Mouse (Mus musculus): Measurements from ENCODE around the gene Sqor. TPM values are rescaled to one million over a fixed set of nuclear protein-coding genes. Genes with fewer than 3 reads are reported as not detected.

The Sqor gene
- total and polyA plus RNA-seq, 3 experiments: 0.85 TPM; not detected in 2

GRCm38 (mm10) chr2:122737894-122738830 is 26.9 kb upstream of the Sqor start, which contains the start of gene Bloc1s6 (continued):
- TF ChIP-seq IRF4 (IDR thresholded peaks at IDR 0.05; ENCODE audit: low read depth, low read length): 0 out of 2 replicates have a peak, but pooled peaks have one; percentile 36
- no peak for TF ChIP-seq ZKSCAN1 (IDR thresholded peaks at IDR 0.05; ENCODE audit: borderline replicate concordance, low read depth, low read length)
- no peak; the same call in 1 of the 2 replicates for TF ChIP-seq GABPA (IDR thresholded peaks at IDR 0.05; ENCODE audit: insufficient replicate concordance, low read depth, low read length)
- TF ChIP-seq MAFK (IDR thresholded peaks at IDR 0.05; ENCODE audit: insufficient replicate concordance, low read length): 0 out of 2 replicates have a peak, but pooled peaks have one; percentile 10
- TF ChIP-seq CHD2 (IDR thresholded peaks at IDR 0.05; ENCODE audit: low read length): 0 out of 2 replicates have a peak, but pooled peaks have one; percentile 22
- TF ChIP-seq ETS1 (conservative IDR thresholded peaks at IDR 0.05; ENCODE audit: low read depth, low read length): no peak; the same call in 1 of the 2 replicates
- no peak for TF ChIP-seq PAX5 (IDR thresholded peaks at IDR 0.05; ENCODE audit: low read length)
- no peak for TF ChIP-seq USF1 (IDR thresholded peaks at IDR 0.05; ENCODE audit: low read depth, low read length)
- peak; percentile 33; the same call in 1 of the 2 replicates for TF ChIP-seq ZNF384 (IDR thresholded peaks at IDR 0.05; ENCODE audit: low read depth, low read length)
- TF ChIP-seq MAX (IDR thresholded peaks at IDR 0.05; ENCODE audit: low read length): peak; percentile 55
- no peak for TF ChIP-seq JUN (IDR thresholded peaks at IDR 0.05; ENCODE audit: insufficient read depth, low read depth, low read length)
- no peak for TF ChIP-seq EP300 (IDR thresholded peaks at IDR 0.05; ENCODE audit: low read length)
- peak; percentile 96 for TF ChIP-seq MYC (IDR thresholded peaks at IDR 0.05; ENCODE audit: low read depth, low read length)
- TF ChIP-seq POLR2AphosphoS2 (IDR thresholded peaks at IDR 0.05; ENCODE audit: low read depth, low read length): peak; percentile 67; the same call in 1 of the 2 replicates
- peak; percentile 70 for TF ChIP-seq SIN3A (IDR thresholded peaks at IDR 0.05; ENCODE audit: low read length)
- no peak for TF ChIP-seq E2F4 (IDR thresholded peaks at IDR 0.05; ENCODE audit: insufficient replicate concordance, low read depth, low read length)
- TF ChIP-seq KAT2A (IDR thresholded peaks at IDR 0.05; ENCODE audit: insufficient replicate concordance, low read length): peak; percentile 79; the same call in 1 of the 2 replicates
- no peak for TF ChIP-seq SMC3 (IDR thresholded peaks at IDR 0.05; ENCODE audit: low read depth, low read length)
- TF ChIP-seq MXI1 (IDR thresholded peaks at IDR 0.05; ENCODE audit: low read depth, low read length): peak; percentile 69; the same call in 1 of the 2 replicates
- peak; percentile 54; the same call in 1 of the 2 replicates for TF ChIP-seq ZMIZ1 (IDR thresholded peaks at IDR 0.05; ENCODE audit: low read depth, low read length)
- no peak for TF ChIP-seq RAD21 (IDR thresholded peaks at IDR 0.05; ENCODE audit: low read depth, low read length)
- peak; percentile 87 for TF ChIP-seq UBTF (IDR thresholded peaks at IDR 0.05; ENCODE audit: low read depth, low read length)

- Histone ChIP-seq H3K27me3 (replicated peaks) (no peaks in the 10 kb centered on the region), H3K9me3 (replicated peaks; ENCODE audit: low read length) (no peaks in the 10 kb centered on the region), H3K27ac (ENCODE audit: insufficient read depth, low read depth) (no peak overlapping the region), H3K4me1 (ENCODE audit: control insufficient read depth in 1 of 2, insufficient read depth in 2 of 2) (peaks cover 7 to 30% of the 10 kb centered on the region in 2 experiments; a peak in 3 of 4 replicates), H3K79me2 (replicated peaks; ENCODE audit: control insufficient read depth, extremely low read depth, insufficient read depth, poor library complexity, severe bottlenecking) (peaks cover 6% of the 10 kb centered on the region; the same call in 1 of the 2 replicates), H3K4me2 (ENCODE audit: insufficient read depth, low read depth, poor library complexity, severe bottlenecking) (peak overlapping the region; percentile 100), H3K9ac (ENCODE audit: insufficient read depth, low read depth) (peak overlapping the region; percentile 47), H3K36me3 (replicated peaks in 1 of 2; ENCODE audit: control insufficient read depth in 1 of 2, insufficient read depth in 1 of 2, low read length in 1 of 2) (peaks cover 10 to 24% of the 10 kb centered on the region in 2 experiments), H3K4me3 (replicated peaks in 1 of 3; ENCODE audit: low read depth in 2 of 3, low read length in 2 of 3, poor library complexity in 1 of 3) (peak overlapping the region; percentile 70 to 95 (median 92))
- TF ChIP-seq USF2 (conservative IDR thresholded peaks at IDR 0.05; ENCODE audit: low read depth, low read length): no peak
- TF ChIP-seq TCF12 (IDR thresholded peaks at IDR 0.05; ENCODE audit: low read depth, low read length): no peak
- TF ChIP-seq CTCF (conservative IDR thresholded peaks at IDR 0.05 in 1 of 2, IDR thresholded peaks at IDR 0.05 in 1 of 2; ENCODE audit: low read depth in 2 of 2, low read length in 2 of 2): no peak
- no peak for TF ChIP-seq ZNF384 (IDR thresholded peaks at IDR 0.05; ENCODE audit: low read depth, low read length)
- TF ChIP-seq JUND (conservative IDR thresholded peaks at IDR 0.05; ENCODE audit: low read depth, low read length): no peak
- no peak for TF ChIP-seq RCOR1 (conservative IDR thresholded peaks at IDR 0.05; ENCODE audit: low read depth, low read length)
- TF ChIP-seq MEF2A (IDR thresholded peaks at IDR 0.05; ENCODE audit: borderline replicate concordance, low read depth, low read length): no peak
- no peak for TF ChIP-seq BHLHE40 (IDR thresholded peaks at IDR 0.05; ENCODE audit: low read depth, low read length)
- no peak for TF ChIP-seq CHD2 (IDR thresholded peaks at IDR 0.05; ENCODE audit: low read length)
- TF ChIP-seq SMC3 (IDR thresholded peaks at IDR 0.05; ENCODE audit: low read depth, low read length): no peak
- TF ChIP-seq KAT2A (IDR thresholded peaks at IDR 0.05; ENCODE audit: insufficient replicate concordance, low read length): no peak
- no peak for TF ChIP-seq ZMIZ1 (IDR thresholded peaks at IDR 0.05; ENCODE audit: low read depth, low read length)
- no peak for TF ChIP-seq POLR2AphosphoS2 (IDR thresholded peaks at IDR 0.05; ENCODE audit: low read depth, low read length)
- dilution Hi-C loops (cut with MboI; ENCODE audit: extremely low pct_ligation_motif_present, extremely low pct_unique_long_range_greater_than_20kb, low sequenced_read_pairs): no loop called here
- in situ Hi-C loops (cut with MboI; ENCODE audit: low pct_ligation_motif_present, low pct_unique_long_range_greater_than_20kb, low sequenced_read_pairs): no loop called here
- no peak for DNase-seq (ENCODE audit: extremely low read depth)
These were observed 26.0 kb upstream of the Sqor start for GRCm38 (mm10) chr2:122739023-122739422.
